Mouse (Mus musculus): ENCODE measurements around the gene Orai3.

DNA sequence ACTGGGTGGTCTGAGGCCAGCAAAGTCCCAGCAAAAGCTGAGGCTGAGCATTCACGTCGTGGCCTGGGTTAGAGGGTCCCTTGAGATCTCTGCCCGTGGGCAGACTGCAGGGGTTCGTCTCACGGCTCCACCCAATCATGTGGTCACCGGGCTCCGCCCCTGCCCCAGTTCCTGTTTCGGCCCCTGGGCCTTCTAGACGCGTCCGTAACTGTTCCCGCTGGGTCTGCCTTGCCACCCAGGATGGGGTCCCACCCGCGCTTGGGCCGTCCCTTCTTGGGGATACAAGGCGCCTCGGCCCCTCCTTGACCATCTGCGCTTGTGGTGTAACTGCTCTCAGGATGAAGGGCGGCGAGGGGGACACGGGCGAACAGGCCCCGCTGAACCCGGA lies at the start of gene Orai3:
- peak; percentile 95 for TF ChIP-seq POLR2A (IDR thresholded peaks at IDR 0.05; ENCODE audit: low read depth, low read length)
- no peak for TF ChIP-seq CTCF (IDR thresholded peaks at IDR 0.05; ENCODE audit: extremely low read depth, insufficient read depth, insufficient read length, insufficient replicate concordance)
